Mouse (Mus musculus) intestine, embryonic 16.5 days (tissue): ENCODE data around the gene Ndufa11. TPM values are rescaled to one million over a fixed set of nuclear protein-coding genes. Genes with fewer than 3 reads are reported as not detected.
A peak's percentile ranks its signal among the peaks of the same experiment; 100 is the strongest.

ENCODE experiments used
- ATAC-seq: fragments of 200-750 bp; cut with Nextera tagmentation; 2 replicates; pipeline ENCODE4 v1.8.0; 2017; ENCODE audit warnings: moderate TSS enrichment, moderate library complexity
- H3K27ac ChIP-seq: fragments of 300-500 bp; sonication (generic); 2 replicates; pipeline ENCODE4 v1.5.1; 2014; ENCODE audit warnings: mild to moderate bottlenecking, low read length
- H3K27me3 ChIP-seq: fragments of 300-500 bp; sonication (generic); replicated peaks from 2 replicates; pipeline ENCODE4 v1.6.1; 2014; ENCODE audit warnings: low read length, control low read depth, mixed read lengths; ENCODE audit not compliant: control insufficient read depth, insufficient read depth
- H3K36me3 ChIP-seq: fragments of 300-500 bp; sonication (generic); 2 replicates; pipeline ENCODE4 v1.6.1; 2014; ENCODE audit warnings: low read length, control low read depth; ENCODE audit not compliant: control insufficient read depth, insufficient read depth
- H3K4me1 ChIP-seq: fragments of 300-500 bp; sonication (generic); 2 replicates; pipeline ENCODE4 v1.6.1; 2014; ENCODE audit warnings: low read length, control low read depth, mixed read lengths; ENCODE audit not compliant: control insufficient read depth, insufficient read depth
- H3K4me2 ChIP-seq: fragments of 300-500 bp; sonication (generic); 2 replicates; pipeline ENCODE4 v1.6.1; 2014; ENCODE audit warnings: low read depth, low read length, control low read depth
- H3K4me3 ChIP-seq: fragments of 300-500 bp; sonication (generic); 2 replicates; pipeline ENCODE4 v1.5.1; 2014; ENCODE audit warnings: mild to moderate bottlenecking, low read length
- H3K9ac ChIP-seq: fragments of 300-500 bp; sonication (generic); 2 replicates; pipeline ENCODE4 v1.6.1; 2014; ENCODE audit warnings: low read depth, low read length
- H3K9me3 ChIP-seq: fragments of 300-500 bp; sonication (generic); 2 replicates; pipeline ENCODE4 v1.6.1; 2016; ENCODE audit warnings: low read length, control low read depth; ENCODE audit not compliant: control insufficient read depth
- WGBS: fragments of 180-500 bp; shearing (Covaris S2); extraction: QIAGEN DNeasy Blood & Tissue Kit; methylation state at CpG from one replicate; pipeline ENCODE4 v1.1.7; 2014; 5-methylcytosine and 5-hydroxymethylcytosine counted together
- polyA plus RNA-seq: library from polyadenylated mRNA; unstranded; fragments of >200 nt; fragmentation: Nextera tagmentation; extraction: Ambion mirVana; gene quantifications from 2 replicates; pipeline ENCODE4 v1.2.1, GENCODE M21; 2015

Gene Ndufa11
- 527 and 530 TPM in 2 replicates for polyA plus RNA-seq

DNA sequence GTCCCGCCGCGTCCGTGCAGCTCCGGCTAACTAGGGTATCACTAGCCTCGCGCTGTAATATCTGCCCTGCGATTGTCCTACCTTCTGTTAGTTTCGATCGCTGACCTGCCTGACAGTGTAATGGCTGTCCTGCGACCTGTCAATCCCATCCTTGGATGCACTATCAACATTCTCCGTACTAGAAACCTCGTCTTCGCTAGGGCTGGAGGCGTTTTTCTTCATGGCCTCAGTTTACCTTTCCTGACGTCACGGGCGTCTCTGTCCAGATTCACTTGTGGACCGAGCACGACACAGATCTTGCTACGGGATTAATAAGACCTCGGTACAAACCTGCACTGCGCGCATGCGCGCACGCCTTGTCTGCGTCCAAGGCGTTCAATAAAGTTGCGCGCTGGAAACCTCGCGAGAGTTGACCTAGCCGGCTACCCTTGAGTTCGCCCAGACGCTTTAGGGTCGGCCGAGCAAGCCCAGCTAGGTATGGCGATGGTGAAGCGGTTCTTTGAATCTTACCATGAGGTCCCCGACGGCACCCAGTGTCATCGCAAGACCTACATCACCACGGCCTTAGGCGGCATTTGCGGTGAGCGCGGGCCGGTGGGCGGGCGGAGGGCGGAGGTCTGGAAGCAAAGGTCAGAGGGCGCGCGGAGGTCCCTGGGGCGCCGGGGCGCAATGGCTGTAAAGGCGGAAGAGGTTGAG lies at the start of gene Ndufa11, which contains the start of gene Vmac:
Gene Ndufa11, plus strand, starts transcription at position 405 of the 696 bp plus-strand sequence.
Gene Vmac, minus strand, starts transcription at position 660 of the 696 bp plus-strand sequence.
- peak within 1 kb of the TSS; percentile 88 for H3K9ac ChIP-seq

DNA sequence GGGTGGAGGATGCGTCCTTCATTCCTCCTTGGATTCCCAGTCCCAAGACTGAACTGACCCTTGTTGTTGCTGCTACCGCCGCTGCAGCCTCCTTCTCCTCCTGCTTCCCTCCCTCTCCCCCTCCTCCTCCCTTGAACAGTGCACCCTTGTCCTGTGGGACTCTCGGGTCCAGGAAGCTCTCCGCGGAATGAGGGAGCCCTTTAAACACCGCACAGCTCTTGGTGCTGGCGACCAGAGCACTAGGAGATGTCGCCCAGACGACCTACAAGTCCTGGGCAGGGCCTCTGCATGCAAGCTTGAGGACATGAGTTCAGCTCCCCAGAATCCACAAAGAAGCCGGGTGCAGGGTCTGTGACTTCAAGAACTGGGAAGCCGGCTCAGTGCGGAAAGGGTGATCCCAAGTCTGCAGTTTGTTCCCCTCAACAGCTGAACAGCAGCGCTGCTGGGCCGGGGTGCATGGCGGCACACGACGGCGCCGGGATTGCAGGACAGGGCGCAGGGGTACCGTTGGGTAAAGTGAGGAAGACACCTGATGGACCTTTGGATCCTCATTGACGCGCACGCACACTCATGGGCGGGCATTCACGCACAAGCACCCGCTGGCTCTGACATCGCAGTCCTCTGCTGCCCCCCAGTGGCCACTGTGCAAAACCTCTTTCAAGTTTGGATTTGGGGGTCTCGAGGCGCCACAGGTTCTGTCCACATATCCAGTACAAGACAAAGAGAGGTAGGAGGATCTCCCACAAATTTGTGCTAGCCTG lies 49.0 kb upstream of the Ndufa11 start:
- peak overlapping the region; percentile 90 for H3K4me2 ChIP-seq
- H3K9ac ChIP-seq = peak overlapping the region; percentile 65
- no peak overlapping the region for H3K27ac ChIP-seq
- WGBS = 5% methylated on average over 31 of the region's 31 CpGs
- no peaks in the 10 kb centered on the region for H3K27me3 ChIP-seq
- H3K4me1 ChIP-seq = peaks cover 9% of the 10 kb centered on the region
- H3K4me3 ChIP-seq = peak overlapping the region; percentile 47
- H3K36me3 ChIP-seq = no peaks in the 10 kb centered on the region
- H3K9me3 ChIP-seq = no peaks in the 10 kb centered on the region
- peak; percentile 35 for ATAC-seq

More for the DNA sequence above, at the start of gene Ndufa11, which contains the start of gene Vmac:
- H3K36me3 ChIP-seq = 0 out of 2 replicates have a peak, but pooled peaks cover 7% of the 10 kb centered on the region
- peak within 1 kb of the TSS; percentile 74 for H3K4me3 ChIP-seq
- no peaks in the 10 kb centered on the region for H3K27me3 ChIP-seq
- 0% methylated on average over 59 of the region's 59 CpGs for WGBS
- peak within 1 kb of the TSS; percentile 80 for H3K4me2 ChIP-seq
- H3K27ac ChIP-seq = peak within 1 kb of the TSS; percentile 77
- peaks cover 22% of the 10 kb centered on the region for H3K4me1 ChIP-seq
- no peaks in the 10 kb centered on the region for H3K9me3 ChIP-seq
- peak; percentile 73 for ATAC-seq

DNA sequence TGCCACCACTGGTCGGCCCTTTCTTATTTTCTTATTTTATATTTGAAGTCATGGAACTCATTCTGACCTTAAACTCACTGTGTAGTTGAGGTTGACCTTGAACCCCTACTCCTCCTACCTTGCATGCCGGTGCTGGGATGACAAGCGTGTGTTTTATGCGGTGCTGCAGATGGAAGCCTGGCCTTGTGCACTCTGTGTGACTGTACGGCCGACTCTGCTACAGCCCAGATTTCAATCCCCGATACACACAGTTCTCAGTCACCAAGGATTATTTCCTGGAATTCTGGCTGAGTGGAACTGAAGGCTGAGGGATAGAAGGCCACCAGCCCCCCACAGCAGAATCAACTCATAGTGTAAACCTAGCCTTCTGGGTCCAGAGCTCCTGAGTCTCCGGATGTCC lies 47.8 kb upstream of the Ndufa11 start:
- Histone ChIP-seq H3K4me3 (no peak overlapping the region), H3K9me3 (no peaks in the 10 kb centered on the region), H3K27me3 (no peaks in the 10 kb centered on the region), H3K4me1 (peaks cover 3% of the 10 kb centered on the region), H3K9ac (no peak overlapping the region), H3K4me2 (no peak overlapping the region), H3K36me3 (no peaks in the 10 kb centered on the region), H3K27ac (no peak overlapping the region)
- ATAC-seq = no peak
- WGBS = 88% methylated on average over 8 of the region's 8 CpGs

DNA sequence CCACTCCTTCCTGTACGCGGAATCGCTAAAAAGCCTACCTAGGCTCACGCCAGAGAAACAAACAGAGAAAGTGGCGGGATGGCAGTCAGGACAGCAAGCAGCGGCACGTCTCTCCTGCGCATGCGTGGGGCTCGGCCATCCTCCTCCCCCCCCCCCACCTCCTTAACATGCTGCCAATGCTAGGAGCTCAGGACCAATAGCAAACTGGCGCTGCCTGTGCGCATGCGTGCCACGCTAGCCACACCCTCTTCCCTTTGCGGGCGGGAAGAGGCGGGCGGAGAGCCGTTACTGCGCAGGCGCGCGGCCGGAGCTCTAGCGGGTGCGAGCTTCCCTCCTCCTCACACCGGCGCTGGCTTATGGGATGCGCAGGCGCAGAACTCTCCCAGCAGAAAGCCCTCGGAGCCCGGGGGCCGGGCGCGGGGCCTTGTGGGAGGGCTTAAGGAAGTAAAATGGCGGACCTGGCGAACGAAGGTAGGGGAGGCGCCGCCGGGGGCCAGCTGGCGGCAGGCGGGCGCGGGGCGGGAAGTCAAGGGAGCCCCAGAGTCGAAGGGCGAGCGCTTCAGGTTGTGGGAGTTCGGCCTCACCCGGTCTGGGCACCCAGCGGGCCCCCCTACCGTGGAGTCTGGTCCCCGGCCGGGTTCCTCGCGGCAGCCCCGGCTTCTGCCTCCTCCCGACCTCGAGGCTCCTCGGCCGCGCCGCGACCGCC lies 44.5 kb upstream of the Ndufa11 start, which contains the start of gene Ranbp3:
Gene Ranbp3, plus strand, starts transcription at position 354 of the 706 bp plus-strand sequence.
- peak within 1 kb of the TSS; percentile 96 for H3K4me3 ChIP-seq
- peak within 1 kb of the TSS; percentile 96 for H3K9ac ChIP-seq
- H3K27ac ChIP-seq = peak within 1 kb of the TSS; percentile 93
- H3K4me1 ChIP-seq = peaks cover 14% of the 10 kb centered on the region
- WGBS = 1% methylated on average over 52 of the region's 66 CpGs
- peaks cover 2% of the 10 kb centered on the region; the same call in 1 of the 2 replicates for H3K36me3 ChIP-seq
- H3K27me3 ChIP-seq = no peaks in the 10 kb centered on the region
- ATAC-seq = peak; percentile 93
- peak within 1 kb of the TSS; percentile 89 for H3K4me2 ChIP-seq
- no peaks in the 10 kb centered on the region for H3K9me3 ChIP-seq

DNA sequence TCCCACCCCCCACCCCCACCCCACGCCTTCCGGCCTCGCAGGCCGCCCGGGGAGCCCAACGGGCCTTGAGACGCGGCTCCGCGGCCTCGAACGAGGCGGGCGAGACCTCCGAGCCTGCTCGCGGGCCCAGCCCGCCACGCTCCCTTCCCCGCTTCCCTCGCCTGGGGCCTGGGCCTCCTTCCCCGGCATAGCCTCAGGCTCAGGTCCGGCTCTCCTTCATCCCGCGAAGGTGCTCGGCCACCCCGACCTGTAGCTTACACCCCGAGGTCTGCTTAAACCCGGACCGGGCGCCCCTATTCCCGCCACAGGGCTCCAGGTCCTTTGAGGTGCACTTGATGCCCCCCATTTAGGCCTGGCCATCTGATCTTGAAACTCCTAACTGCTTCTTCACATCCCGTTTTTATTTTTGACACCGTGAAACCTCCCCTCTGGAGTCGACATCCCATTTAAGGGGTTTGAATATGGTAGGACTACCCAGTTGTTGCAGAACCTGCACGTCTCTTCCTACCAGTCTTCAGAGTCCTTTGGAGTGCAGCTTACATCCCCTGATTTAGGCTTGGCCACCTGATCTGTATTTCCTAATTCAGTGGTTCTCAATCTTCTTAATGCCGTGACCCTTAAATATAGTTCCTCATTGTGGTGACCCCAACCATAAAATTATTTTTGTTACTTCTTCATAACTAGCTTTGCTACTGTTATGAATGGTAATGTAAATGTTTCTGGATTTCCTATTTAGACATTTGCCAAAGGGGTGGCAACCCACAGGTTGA lies 43.7 kb upstream of the Ndufa11 start:
- Histone ChIP-seq H3K36me3 (peaks cover 2% of the 10 kb centered on the region; the same call in 1 of the 2 replicates), H3K4me2 (peak overlapping the region; percentile 71), H3K27ac (peak overlapping the region; percentile 84), H3K9ac (peak overlapping the region; percentile 96), H3K4me1 (peaks cover 14% of the 10 kb centered on the region), H3K4me3 (peak overlapping the region; percentile 96), H3K27me3 (no peaks in the 10 kb centered on the region), H3K9me3 (no peaks in the 10 kb centered on the region)
- 2% methylated on average over 33 of the region's 37 CpGs for WGBS
- peak; percentile 21; the same call in 1 of the 2 replicates for ATAC-seq

DNA sequence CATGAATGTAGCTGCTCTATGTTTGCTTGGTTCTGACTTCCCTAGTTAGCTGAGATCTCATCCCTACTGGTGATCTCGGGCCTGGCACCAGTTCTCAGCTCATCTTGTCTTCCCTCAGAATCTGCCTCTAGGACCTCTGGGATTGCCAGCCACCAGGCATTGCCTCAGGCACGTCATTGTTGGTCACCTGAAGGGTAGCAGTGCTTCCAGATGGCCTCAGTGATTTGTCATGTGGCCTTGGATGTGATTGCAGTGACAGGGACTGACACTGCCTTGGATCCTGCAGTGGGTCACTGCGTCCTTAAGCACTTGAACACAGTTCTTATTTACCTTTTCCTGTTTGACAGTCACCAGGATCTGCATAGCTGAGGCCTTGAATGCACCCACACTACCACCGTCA lies 35.8 kb upstream of the Ndufa11 start:
- WGBS = 69% methylated on average over 4 of the region's 4 CpGs
- Histone ChIP-seq H3K4me1 (no peaks in the 10 kb centered on the region; the same call in 1 of the 2 replicates), H3K27me3 (no peaks in the 10 kb centered on the region), H3K4me2 (no peak overlapping the region), H3K27ac (no peak overlapping the region), H3K9me3 (no peaks in the 10 kb centered on the region), H3K36me3 (peaks cover 11% of the 10 kb centered on the region), H3K9ac (no peak overlapping the region), H3K4me3 (no peak overlapping the region)
- no peak for ATAC-seq

DNA sequence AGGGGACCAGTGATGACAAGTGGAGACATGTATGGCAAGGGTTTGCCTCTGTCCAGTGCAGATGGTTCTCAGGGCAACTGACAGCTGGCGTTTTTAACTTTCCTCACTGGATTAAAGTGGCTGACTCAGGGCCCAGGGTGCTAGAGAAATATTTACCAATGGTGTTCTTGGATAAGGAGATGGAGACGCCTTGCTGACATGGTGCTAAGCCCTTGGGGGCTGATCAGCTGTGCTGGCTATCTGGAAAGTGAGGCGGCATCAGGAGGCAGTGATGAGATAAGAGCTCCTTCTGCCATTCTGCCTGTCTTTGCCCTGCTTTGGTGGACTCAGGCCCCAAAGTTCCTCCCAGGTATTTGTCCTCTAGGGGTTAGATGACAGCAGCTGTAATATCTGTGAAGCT lies 34.7 kb upstream of the Ndufa11 start:
- H3K4me1 ChIP-seq = no peaks in the 10 kb centered on the region; the same call in 1 of the 2 replicates
- no peaks in the 10 kb centered on the region for H3K9me3 ChIP-seq
- no peak overlapping the region for H3K4me3 ChIP-seq
- no peak overlapping the region for H3K9ac ChIP-seq
- H3K27me3 ChIP-seq = no peaks in the 10 kb centered on the region
- no peak overlapping the region for H3K4me2 ChIP-seq
- no peak overlapping the region for H3K27ac ChIP-seq
- peaks cover 12% of the 10 kb centered on the region for H3K36me3 ChIP-seq
- ATAC-seq = no peak
- 55% methylated on average over 3 of the region's 3 CpGs for WGBS

DNA sequence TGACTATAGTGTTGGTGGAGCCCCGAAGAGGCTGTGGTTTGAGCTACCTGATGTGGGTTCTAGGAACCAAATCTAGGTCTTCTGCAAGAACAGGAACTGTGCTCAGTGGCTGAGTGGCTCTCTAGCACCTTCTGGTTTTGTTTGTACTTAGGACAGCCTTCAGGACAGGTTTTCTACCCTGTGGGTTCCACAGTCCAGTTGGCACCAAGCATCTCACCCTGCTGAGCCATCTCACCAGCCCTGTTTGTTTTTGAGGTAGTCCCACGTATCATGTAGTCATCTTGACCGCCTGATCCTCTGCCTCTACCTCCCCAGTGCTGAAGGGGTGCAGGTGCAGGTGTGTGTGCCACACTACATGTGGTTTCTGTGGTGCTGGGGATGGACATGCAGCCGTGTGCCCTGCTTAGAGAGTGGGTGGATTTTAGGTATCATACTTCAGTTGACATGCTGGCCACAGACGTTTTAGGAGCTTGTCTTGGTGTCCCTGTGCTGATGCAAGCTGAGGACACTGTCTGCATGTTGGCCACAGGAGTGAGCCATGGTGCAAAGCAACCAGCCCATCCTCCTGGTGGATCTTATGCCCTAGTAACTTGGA lies 33.9 kb upstream of the Ndufa11 start:
- Histone ChIP-seq H3K4me2 (no peak overlapping the region), H3K9me3 (no peaks in the 10 kb centered on the region), H3K4me3 (no peak overlapping the region), H3K36me3 (peaks cover 17% of the 10 kb centered on the region), H3K27ac (no peak overlapping the region), H3K9ac (no peak overlapping the region), H3K27me3 (no peaks in the 10 kb centered on the region), H3K4me1 (no peaks in the 10 kb centered on the region; the same call in 1 of the 2 replicates)
- no peak for ATAC-seq
- 86% methylated on average over 5 of the region's 5 CpGs for WGBS
